Mouse (Mus musculus) ES-E14 (cell line): ENCODE measurements around the gene Eddm3b.

Experiments
- CHD2 ChIP-seq: IDR thresholded peaks from 2 replicates; pipeline ENCODE4 v1.6.1; 2014; ENCODE audit warnings: mild to moderate bottlenecking, low read depth, low read length, inconsistent platforms
- HCFC1 ChIP-seq: IDR thresholded peaks from 2 replicates; pipeline ENCODE4 v1.6.1; 2012; ENCODE audit warnings: low read length, inconsistent platforms, borderline replicate concordance; ENCODE audit not compliant: insufficient read depth
- MAFK ChIP-seq: IDR thresholded peaks from 2 replicates; pipeline ENCODE4 v1.6.1; 2014; ENCODE audit warnings: mild to moderate bottlenecking, low read depth, low read length, inconsistent platforms; ENCODE audit not compliant: insufficient read depth
- ZC3H11A ChIP-seq: IDR thresholded peaks from 2 replicates; pipeline ENCODE4 v1.6.1; 2012; ENCODE audit warnings: low read depth, mild to moderate bottlenecking, inconsistent platforms, low read length, borderline replicate concordance

GRCm38 (mm10) chr14:51131086-51131815, 17.0 kb downstream of the Eddm3b start:
- no peak for TF ChIP-seq MAFK
- TF ChIP-seq ZC3H11A, result no peak
- TF ChIP-seq CHD2, result no peak
- TF ChIP-seq HCFC1, result no peak
